Mouse (Mus musculus) layer of hippocampus, adult 8-10 months (tissue): ENCODE results near the gene Arv1. TPM values are rescaled to one million over a fixed set of nuclear protein-coding genes. Genes with fewer than 3 reads are reported as not detected.

Source experiments
- total RNA-seq, 4 experiments: library from RNA; stranded (reverse); gene quantifications; 2 replicates each; pipeline ENCODE4 v1.2.4; 2022

The Arv1 gene
- total RNA-seq, 4 experiments from 2014 or later, result 13.3 to 17.5 (median 15.2) TPM

Other genes with a start within 250 kb of the Arv1 start
- gene Cog2, start 201.4 kb upstream of the Arv1 start, total RNA-seq, result 10 to 100 TPM; 42.8 to 48.9 (median 47.1) TPM
- 10 to 100 TPM; 22.3 to 34.0 (median 30.1) TPM for gene Agt, start 152.4 kb upstream of the Arv1 start, total RNA-seq
- under 1 TPM in 2 of 4 experiments, not detected in 2; 0.12 to 0.14 TPM for gene Capn9, start 146.0 kb upstream of the Arv1 start, total RNA-seq
- gene 2310022B05Rik, start 58.8 kb upstream of the Arv1 start, total RNA-seq, result 10 to 100 TPM; 69.6 to 81.2 (median 75.2) TPM
- 10 to 100 TPM; 42.9 to 55.7 (median 47.1) TPM for gene Ttc13, start 156 bp upstream of the Arv1 start, total RNA-seq
- 1 to 10 TPM in 1 of 4 experiments, under 1 TPM in 3; 0.56 to 1.2 (median 0.73) TPM for gene Fam89a, start 29.7 kb downstream of the Arv1 start, total RNA-seq
- 1 to 10 TPM; 1.9 to 2.3 (median 2.1) TPM for gene Trim67, start 71.0 kb downstream of the Arv1 start, total RNA-seq
- gene Gnpat, start 140.9 kb downstream of the Arv1 start, total RNA-seq, result 10 to 100 TPM; 55.9 to 63.9 (median 62.1) TPM
- 10 to 100 TPM; 18.2 to 23.4 (median 21.0) TPM for gene 2810004N23Rik, start 141.0 kb downstream of the Arv1 start, total RNA-seq
- 10 to 100 TPM; 33.0 to 34.5 (median 33.3) TPM for gene Exoc8, start 175.6 kb downstream of the Arv1 start, total RNA-seq
- gene Sprtn, start 175.7 kb downstream of the Arv1 start, total RNA-seq, result 10 to 100 TPM; 13.2 to 16.5 (median 15.3) TPM
- gene Egln1, start 227.2 kb downstream of the Arv1 start, total RNA-seq, result 10 to 100 TPM; 56.4 to 58.7 (median 58.4) TPM